Mouse (Mus musculus) G1E (cell line): ENCODE measurements around the gene 4921539E11Rik.

Experiments
- CTCF ChIP-seq: IDR thresholded peaks from 2 replicates; pipeline ENCODE4 v1.5.1; 2012; ENCODE audit warnings: low read depth, low read length, inconsistent platforms, mixed read lengths
- GATA1 ChIP-seq: IDR thresholded peaks from 2 replicates; pipeline ENCODE4 v1.6.1; 2012; ENCODE audit warnings: borderline replicate concordance, low read length, inconsistent platforms, mixed read lengths
- GATA2 ChIP-seq: IDR thresholded peaks from 2 replicates; pipeline ENCODE4 v1.6.1; 2012; ENCODE audit warnings: low read depth, low read length, inconsistent platforms, borderline replicate concordance
- POLR2AphosphoS5 ChIP-seq: IDR thresholded peaks from 2 replicates; pipeline ENCODE4 v1.6.1; 2012; ENCODE audit warnings: low read depth, low read length, inconsistent platforms; ENCODE audit not compliant: insufficient replicate concordance
- TAL1 ChIP-seq: conservative IDR thresholded peaks from 2 replicates; pipeline ENCODE4 v1.6.1; 2012; ENCODE audit warnings: low read depth, low read length, inconsistent platforms, mixed read lengths

GRCm38 (mm10) chr4:103222854-103223253 is 67.8 kb downstream of the 4921539E11Rik start:
- no peak for TF ChIP-seq CTCF
- TF ChIP-seq GATA1 = no peak
- TF ChIP-seq TAL1 = no peak
- no peak for TF ChIP-seq GATA2
- no peak for TF ChIP-seq POLR2AphosphoS5
